Mouse (Mus musculus): ENCODE data around the gene Tbpl1.

- TF ChIP-seq CTCF (conservative IDR thresholded peaks at IDR 0.05; ENCODE audit: insufficient read depth, insufficient read length, low read depth, low read length) (peak; percentile 48), POLR2A (IDR thresholded peaks at IDR 0.05; ENCODE audit: low read depth, low read length) (no peak)
These were observed 49.7 kb upstream of the Tbpl1 start for GRCm38 (mm10) chr10:22781466-22781865.
